Mouse (Mus musculus) CD4-positive, CD25-positive, alpha-beta regulatory T cell, adult 2 months (primary cell): ENCODE measurements around the gene Myoz1.
"Not testable (repeated sequence)": the region's sequence is repeated elsewhere in the genome, so short reads cannot be mapped to it uniquely, and the experiment has no call there.

Source experiments
- DNase-seq: peaks from one replicate; pipeline ENCODE4 v3.0.0-alpha.2; 2012; ENCODE audit warnings: low read depth, low spot score

The Myoz1 gene

DNA sequence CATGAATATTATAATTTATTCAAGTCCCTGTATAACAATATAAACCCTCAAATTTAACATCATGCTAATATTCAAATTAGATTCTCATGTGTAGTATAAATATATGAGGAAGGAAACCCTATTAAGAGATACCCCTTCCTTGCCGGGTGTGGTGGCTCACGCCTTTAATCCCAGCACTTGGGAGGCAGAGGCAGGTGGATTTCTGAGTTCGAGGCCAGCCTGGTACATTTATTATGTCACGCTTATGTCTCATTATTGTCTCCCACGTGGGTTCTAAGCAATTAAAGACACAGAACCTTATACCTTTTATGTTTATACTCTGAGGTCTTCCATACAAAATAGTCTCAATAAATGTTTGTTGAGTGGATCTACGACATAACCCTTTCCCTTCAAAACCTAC is 17.6 kb downstream of the Myoz1 start:
- no peak for DNase-seq

DNA sequence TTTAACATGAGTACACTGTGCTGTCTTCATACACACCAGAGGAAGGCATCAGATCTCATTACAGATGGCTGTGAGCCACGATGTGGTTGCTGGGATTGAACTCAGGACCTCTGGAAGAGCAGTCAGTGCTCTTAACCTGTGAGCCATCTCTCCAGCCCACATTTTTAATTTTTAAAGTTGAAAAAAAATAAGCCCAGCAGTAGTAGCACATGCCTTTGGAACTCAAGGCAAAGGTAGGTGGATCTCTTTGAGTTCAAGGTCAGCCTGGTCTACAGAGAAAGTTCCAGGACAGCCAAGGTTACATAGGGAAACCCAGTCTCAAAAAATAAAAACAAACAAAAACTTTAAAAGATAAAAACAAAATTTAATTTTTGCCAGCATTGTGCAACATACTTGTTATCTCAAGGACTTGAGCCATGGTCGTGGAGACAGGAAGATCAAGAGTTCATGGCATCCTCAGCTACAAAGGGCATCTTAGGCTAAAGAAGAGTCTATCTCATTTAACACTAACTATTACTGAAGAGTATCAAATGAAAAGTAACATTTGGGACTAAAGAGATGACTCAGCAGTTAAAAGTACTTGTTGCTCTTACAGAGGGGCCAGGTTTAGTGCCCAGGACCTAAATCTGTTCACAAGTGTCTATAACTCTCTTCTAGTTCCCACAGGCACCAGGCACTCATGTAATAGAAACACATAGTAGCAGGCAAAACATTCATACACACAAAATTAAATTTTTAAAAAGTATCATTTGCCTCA is 18.3 kb downstream of the Myoz1 start:
- no peak for DNase-seq

- DNase-seq: not testable (repeated sequence)
These were observed 19.4 kb downstream of the Myoz1 start for GRCm38 (mm10) chr14:20636968-20637367.

DNA sequence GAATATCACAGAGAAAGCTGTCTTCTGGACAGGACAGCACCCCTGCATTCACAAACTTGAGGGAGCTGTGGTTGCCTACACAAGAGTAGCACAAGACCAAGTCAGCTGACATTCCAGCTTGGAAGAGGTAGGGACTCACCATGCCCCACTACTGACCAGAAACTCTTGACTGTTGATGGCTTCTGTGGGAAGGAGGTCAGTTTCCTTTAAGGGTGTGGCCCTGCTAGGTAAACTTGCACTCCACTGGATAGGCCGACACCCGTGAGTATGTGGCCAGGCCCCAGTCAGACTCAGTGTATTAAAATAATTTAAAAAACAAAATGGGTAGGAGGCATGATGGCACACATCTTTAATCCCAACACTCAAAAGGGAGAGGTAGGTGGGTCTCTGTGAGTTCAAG is 20.8 kb downstream of the Myoz1 start:
- DNase-seq: no peak

DNA sequence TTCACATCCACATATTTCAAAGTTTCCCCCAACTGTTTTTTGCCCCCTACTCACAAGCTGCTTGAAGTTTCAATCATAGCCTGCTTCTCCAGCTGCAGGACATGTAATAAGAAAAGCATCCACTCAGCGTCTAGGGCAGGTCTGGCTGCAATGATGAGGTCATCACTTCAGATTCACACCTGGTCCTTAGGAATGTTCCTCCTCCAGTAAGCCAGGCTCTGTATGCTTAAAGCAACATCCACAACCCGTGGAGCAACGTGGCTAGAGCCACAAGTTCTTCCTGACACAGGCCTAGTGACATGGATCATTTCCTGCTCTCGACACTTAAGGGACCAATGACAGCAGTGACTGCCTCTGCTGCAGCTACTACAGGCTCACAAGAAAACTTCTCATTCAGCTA is 25.1 kb downstream of the Myoz1 start:
- no peak for DNase-seq

DNA sequence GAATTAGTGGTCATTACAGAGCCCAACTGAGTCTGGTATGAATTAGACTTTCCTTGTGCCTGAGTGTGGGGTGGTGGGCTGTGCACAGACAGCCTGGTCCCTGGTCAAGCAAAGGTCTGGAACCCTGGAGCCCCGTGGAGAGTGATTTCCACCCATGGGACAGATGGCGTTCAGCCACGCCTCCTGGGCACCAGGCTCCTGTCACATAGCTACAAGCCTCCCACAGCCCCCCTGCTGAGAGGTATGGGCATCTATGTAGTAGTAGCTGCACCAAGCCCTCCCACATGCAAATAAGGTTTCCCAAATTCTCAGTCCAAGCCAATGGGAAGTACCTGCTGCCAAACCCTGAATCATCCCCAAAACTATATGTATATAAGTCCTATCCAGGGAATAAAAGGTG is 29.4 kb downstream of the Myoz1 start:
- no peak for DNase-seq

GRCm38 (mm10) chr14:20626447-20626846 is 29.9 kb downstream of the Myoz1 start:
- no peak for DNase-seq

DNA sequence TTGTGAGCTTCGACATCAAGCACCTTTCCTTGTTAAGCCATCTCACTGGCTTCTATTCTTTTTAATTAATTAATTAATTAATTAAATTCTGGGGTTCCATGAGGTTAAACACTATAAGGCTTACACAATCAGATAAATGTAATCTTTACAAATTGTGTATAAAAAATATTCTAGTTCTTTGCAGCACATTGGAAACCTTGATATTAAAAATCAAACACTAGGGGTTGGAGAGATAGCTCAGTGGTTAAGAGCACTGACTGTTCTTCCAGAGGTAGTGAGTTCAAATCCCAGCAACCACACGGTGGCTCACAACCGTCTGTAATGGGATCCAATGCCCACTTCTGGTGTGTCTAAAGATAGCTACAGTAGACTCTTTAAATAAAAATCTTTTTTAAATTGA is 33.4 kb downstream of the Myoz1 start:
- DNase-seq: no peak

- no peak for DNase-seq
These were observed 33.9 kb downstream of the Myoz1 start for GRCm38 (mm10) chr14:20622412-20622811.

- DNase-seq: no peak
These were observed 34.4 kb downstream of the Myoz1 start for GRCm38 (mm10) chr14:20621903-20622302.

GRCm38 (mm10) chr14:20619131-20619530 is 37.2 kb downstream of the Myoz1 start:
- DNase-seq: no peak

GRCm38 (mm10) chr14:20618211-20618610 is 38.1 kb downstream of the Myoz1 start:
- DNase-seq: no peak

DNA sequence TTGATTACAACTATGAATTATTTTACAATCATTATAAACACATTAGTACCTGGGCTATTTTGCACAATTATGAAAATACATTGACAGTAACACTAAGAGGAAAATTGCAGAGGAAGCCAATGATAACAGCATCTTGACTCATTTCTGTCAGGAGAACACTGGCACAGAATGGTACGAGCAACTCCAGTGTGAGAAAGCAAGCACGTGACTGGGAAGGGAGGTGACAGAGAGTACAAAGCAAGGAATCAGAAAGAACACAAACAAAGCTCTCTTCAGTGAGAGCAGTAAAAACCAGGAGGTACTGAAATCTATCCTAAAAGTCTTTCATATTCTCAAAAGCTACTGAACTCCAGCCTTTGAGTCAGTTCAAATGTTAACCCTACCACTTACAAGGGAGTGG is 39.9 kb downstream of the Myoz1 start:
- DNase-seq: no peak

- no peak for DNase-seq
These were observed 41.3 kb downstream of the Myoz1 start for GRCm38 (mm10) chr14:20615075-20615474.

DNA sequence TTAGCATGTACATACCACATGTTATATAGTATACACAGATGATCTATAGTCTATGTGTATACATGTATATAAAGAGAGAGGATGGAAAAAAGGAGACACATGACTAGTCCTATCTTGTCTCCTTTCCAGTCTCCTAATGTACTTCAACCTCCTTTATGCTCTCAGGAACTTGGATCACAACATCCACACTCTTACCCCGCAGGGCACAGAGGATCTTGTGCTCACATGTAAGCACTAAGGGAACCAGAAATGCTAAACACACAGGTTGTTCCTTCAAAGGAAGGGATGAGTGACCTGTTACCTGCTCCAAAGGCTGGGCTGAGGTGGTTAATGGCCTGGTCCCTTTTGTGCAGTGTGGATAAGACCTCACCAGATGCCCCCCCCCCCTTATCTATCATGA is 43.5 kb downstream of the Myoz1 start:
- no peak for DNase-seq

DNA sequence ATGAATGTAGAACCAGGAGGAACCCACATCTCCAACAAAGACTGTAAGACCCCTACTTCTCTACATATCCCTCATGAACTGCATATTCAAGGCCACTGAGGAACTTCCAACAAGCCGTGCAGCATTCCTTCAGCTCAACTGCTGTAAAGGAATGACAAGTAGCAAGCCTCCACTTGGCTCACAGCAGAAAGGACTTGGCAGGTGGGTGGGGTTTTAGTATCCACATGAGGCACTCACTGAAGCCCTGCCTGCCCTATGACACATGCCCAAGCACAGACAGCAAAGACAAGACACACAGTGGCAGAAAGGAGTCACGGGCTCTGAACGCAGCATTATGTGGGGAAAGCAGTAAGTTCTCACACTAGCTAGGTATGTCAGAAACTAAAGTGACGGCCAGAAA is 46.2 kb downstream of the Myoz1 start:
- no peak for DNase-seq

DNA sequence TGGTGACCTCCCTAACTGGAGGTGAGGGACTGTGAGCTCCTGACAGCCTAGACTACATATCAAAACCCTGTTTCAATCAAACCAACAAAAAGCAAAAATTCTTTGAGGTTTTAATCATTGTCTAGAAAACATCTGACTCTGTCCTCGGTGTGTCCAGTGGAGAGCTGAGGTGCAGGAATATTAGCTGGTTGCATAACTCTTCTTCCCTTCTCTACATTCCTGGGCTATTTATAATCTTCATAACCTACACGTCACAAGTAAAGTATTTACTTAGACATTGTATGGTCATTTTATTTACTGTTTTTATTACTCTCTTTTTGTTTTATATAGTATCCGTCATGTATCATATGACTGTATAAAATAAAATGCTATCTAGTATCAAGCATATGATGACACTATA is 46.8 kb downstream of the Myoz1 start:
- DNase-seq: no peak

- no peak for DNase-seq
These were observed 48.8 kb downstream of the Myoz1 start for GRCm38 (mm10) chr14:20607396-20608126.

DNA sequence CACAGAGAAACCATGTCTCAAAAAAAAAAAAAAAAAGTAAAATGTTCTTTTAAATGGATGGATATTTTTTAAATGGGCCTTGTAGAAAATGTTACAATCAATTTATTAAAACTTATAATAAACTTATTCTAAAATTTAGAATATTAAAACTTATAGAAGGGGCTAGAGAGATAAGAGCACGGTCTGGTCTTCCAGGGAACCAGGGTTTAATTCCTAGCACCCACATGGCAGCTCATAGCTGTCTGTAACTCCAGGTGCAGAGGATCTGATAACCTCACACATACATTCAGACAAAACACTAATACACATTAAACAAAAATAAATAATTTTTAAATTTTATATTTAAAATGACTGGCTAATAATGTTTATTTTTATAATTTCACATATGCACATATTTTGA is 55.1 kb downstream of the Myoz1 start:
- DNase-seq: no peak

DNA sequence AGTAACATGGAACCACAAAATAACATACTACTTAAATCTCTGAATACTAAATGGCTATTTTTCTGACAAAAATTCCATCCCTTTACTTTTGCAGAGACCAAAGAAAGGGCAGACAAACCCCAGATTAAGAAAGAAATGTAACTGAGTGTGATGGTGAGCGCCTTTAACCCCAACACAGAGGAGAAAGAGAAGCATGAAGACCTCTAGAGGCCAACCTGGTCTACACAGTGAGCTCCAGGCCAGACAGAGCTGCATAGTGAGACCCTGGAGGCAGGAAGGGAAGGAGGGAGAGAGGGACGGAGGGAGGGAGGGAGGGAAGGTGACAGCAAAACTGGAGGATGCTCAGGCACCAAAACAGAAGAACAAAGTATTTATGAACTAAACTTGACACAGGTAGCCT is 56.1 kb downstream of the Myoz1 start:
- DNase-seq: no peak

- DNase-seq: no peak
These were observed 56.8 kb downstream of the Myoz1 start for GRCm38 (mm10) chr14:20599542-20599941.
